17 mouse cellular contexts compared by ENCODE assay signal in genomic region chr14:81195657-81196353, GRCm38 (mm10).
DNase-seq lines count a peak whose midpoint lies in the region.
"Had no signal": no experiment of that assay in that cellular context is flagged by ENCODE, and none has a peak within 500 bp of the region (broad histone marks: within the 10 kb centered on the region; RNA-seq: fewer than 3 reads in every experiment).

No protein-coding gene starts in this region.

- peak; percentile 61 to 65 for DNase-seq in cerebellum, postnatal 10 days
- no peak for DNase-seq in cerebellum, adult 9-10 months
- peak; percentile 5 to 13 for DNase-seq in frontal cortex, adult 2 months (ENCODE audit: extremely low spot score in 1 of 2, low spot score in 1 of 2)
- DNase-seq in frontal cortex, postnatal 14 days (ENCODE audit: low spot score in 2 of 2): no peak
- DNase-seq in right cerebral cortex, adult 18-20 months: peak; percentile 1
- no peak for DNase-seq in right cerebral cortex, postnatal 25 days
- no peak for DNase-seq in urinary bladder, postnatal 25 days (ENCODE audit: low spot score)
- DNase-seq: adrenal gland, postnatal 14 days; embryo, embryonic 11 days; gastrocnemius, postnatal 25 days; heart, adult 11 months; heart, postnatal 36 days; kidney, adult 2 months; kidney, postnatal 36 days; liver, postnatal 0 days; lung, postnatal 4 days; thymus, postnatal 14 days had no signal

Comparison
In these comparisons a context has a peak if more than half of its experiments do, and no peak if none do; other contexts are left out.
1. DNase-seq: peak in cerebellum, postnatal 10 days (2 of 2), frontal cortex, adult 2 months (2 of 2) and right cerebral cortex, adult 18-20 months (single experiment); none in cerebellum, adult 9-10 months (single experiment), frontal cortex, postnatal 14 days (0 of 2), right cerebral cortex, postnatal 25 days (single experiment) and urinary bladder, postnatal 25 days (single experiment).